Mouse (Mus musculus) forebrain, embryonic 11.5 days (tissue): ENCODE measurements at regions not wholly inside any gene's neighbourhood (a gene's known extent, or its start where the extent isn't known, plus 50 kb on each side); places are given as distances from the start of the nearest gene placed in this dataset.
"Not testable (repeated sequence)": the region's sequence is repeated elsewhere in the genome, so short reads cannot be mapped to it uniquely, and the experiment has no call there.

Experiments used
- ATAC-seq: fragments of 200-750 bp; cut with Nextera tagmentation; replicated peaks from 2 replicates; pipeline ENCODE4 v1.8.0; 2017; ENCODE audit warnings: moderate TSS enrichment; ENCODE audit not compliant: low FRiP score
- DNase-seq: peaks from one replicate; pipeline ENCODE4 v3.0.0-alpha.2; 2017; ENCODE audit warnings: low spot score
- H3K27ac ChIP-seq: fragments of 300-500 bp; sonication (generic); 2 replicates; pipeline ENCODE4 v1.5.1; 2014; ENCODE audit warnings: low read depth, low read length
- H3K27me3 ChIP-seq: fragments of 300-500 bp; sonication (generic); 2 replicates; pipeline ENCODE4 v1.6.1; 2014; ENCODE audit warnings: mild to moderate bottlenecking, low read length, mixed read lengths; ENCODE audit not compliant: control insufficient read depth, insufficient read depth
- H3K36me3 ChIP-seq: fragments of 300-500 bp; sonication (generic); 2 replicates; pipeline ENCODE4 v1.6.1; 2014; ENCODE audit warnings: mild to moderate bottlenecking, low read length, moderate library complexity, mixed read lengths; ENCODE audit not compliant: control insufficient read depth, insufficient read depth
- H3K4me1 ChIP-seq: fragments of 300-500 bp; sonication (generic); replicated peaks from 2 replicates; pipeline ENCODE4 v1.6.1; 2014; ENCODE audit warnings: low read length, mixed read lengths; ENCODE audit not compliant: control insufficient read depth, insufficient read depth
- H3K4me2 ChIP-seq: fragments of 300-500 bp; sonication (generic); 2 replicates; pipeline ENCODE4 v1.6.1; 2014; ENCODE audit warnings: low read depth, mild to moderate bottlenecking, low read length, moderate library complexity, mixed read lengths; ENCODE audit not compliant: severe bottlenecking
- H3K4me3 ChIP-seq: fragments of 300-500 bp; sonication (generic); 2 replicates; pipeline ENCODE4 v1.5.1; 2014; ENCODE audit warnings: low read depth, low read length
- H3K9ac ChIP-seq: fragments of 300-500 bp; sonication (generic); 2 replicates; pipeline ENCODE4 v1.6.1; 2014; ENCODE audit warnings: low read length
- H3K9me3 ChIP-seq: fragments of 300-500 bp; sonication (generic); 2 replicates; pipeline ENCODE4 v1.6.1; 2016; ENCODE audit warnings: low read length, mixed read lengths; ENCODE audit not compliant: control insufficient read depth
- WGBS: fragments of 180-500 bp; shearing (Covaris S2); extraction: QIAGEN DNeasy Blood & Tissue Kit; methylation state at CpG from one replicate; pipeline ENCODE4 v1.1.7; 2014; 5-methylcytosine and 5-hydroxymethylcytosine counted together

- H3K9me3 ChIP-seq: no peaks in the 10 kb centered on the region
- no peak for ATAC-seq
- H3K27me3 ChIP-seq: no peaks in the 10 kb centered on the region
- 31% methylated on average over 4 of the region's 4 CpGs for WGBS
- no peak overlapping the region for H3K4me3 ChIP-seq
- no peak overlapping the region for H3K27ac ChIP-seq
- H3K9ac ChIP-seq: no peak overlapping the region
- H3K4me1 ChIP-seq: peaks cover 2% of the 10 kb centered on the region; the same call in 1 of the 2 replicates
- no peak overlapping the region for H3K4me2 ChIP-seq
- no peaks in the 10 kb centered on the region for H3K36me3 ChIP-seq
- DNase-seq: no peak
Observed at GRCm38 (mm10) chr6:84313797-84314196, 279.9 kb downstream of the Cyp26b1 start.

GRCm38 (mm10) chr6:84310635-84311241, 283.0 kb downstream of the Cyp26b1 start:
- Histone ChIP-seq H3K27ac (no peak overlapping the region), H3K4me3 (no peak overlapping the region), H3K9me3 (no peaks in the 10 kb centered on the region), H3K4me1 (peaks cover 2% of the 10 kb centered on the region; the same call in 1 of the 2 replicates), H3K36me3 (no peaks in the 10 kb centered on the region), H3K4me2 (no peak overlapping the region), H3K9ac (no peak overlapping the region), H3K27me3 (no peaks in the 10 kb centered on the region)
- WGBS: 76% methylated on average over 9 of the region's 9 CpGs
- no peak for DNase-seq
- no peak for ATAC-seq

DNA sequence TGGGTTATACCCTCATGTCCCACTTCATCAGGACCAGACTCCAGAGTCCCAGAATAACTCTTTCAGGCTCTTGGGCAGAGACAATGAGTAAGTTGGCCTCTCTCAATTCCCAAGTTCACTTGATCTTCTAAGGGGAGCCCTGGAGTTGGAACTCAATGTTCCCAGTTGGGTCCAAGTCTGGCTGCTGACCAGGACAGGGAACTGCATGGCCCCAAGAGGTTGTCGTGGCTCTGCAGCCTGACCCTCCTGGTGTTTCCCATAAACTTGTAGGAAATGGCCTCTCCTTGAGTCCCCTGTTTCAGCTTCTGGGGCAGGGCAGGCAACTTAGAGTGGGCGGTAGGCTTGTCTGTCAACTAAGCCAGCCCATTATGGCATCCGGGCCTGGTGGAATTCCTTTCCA, 286.2 kb downstream of the Cyp26b1 start:
- no peaks in the 10 kb centered on the region for H3K4me1 ChIP-seq
- no peak overlapping the region for H3K4me2 ChIP-seq
- no peaks in the 10 kb centered on the region for H3K36me3 ChIP-seq
- ATAC-seq (no peak), DNase-seq (no peak)
- no peaks in the 10 kb centered on the region for H3K27me3 ChIP-seq
- no peak overlapping the region for H3K27ac ChIP-seq
- no peak overlapping the region for H3K9ac ChIP-seq
- WGBS: 90% methylated on average over 3 of the region's 3 CpGs
- no peaks in the 10 kb centered on the region for H3K9me3 ChIP-seq
- no peak overlapping the region for H3K4me3 ChIP-seq

DNA sequence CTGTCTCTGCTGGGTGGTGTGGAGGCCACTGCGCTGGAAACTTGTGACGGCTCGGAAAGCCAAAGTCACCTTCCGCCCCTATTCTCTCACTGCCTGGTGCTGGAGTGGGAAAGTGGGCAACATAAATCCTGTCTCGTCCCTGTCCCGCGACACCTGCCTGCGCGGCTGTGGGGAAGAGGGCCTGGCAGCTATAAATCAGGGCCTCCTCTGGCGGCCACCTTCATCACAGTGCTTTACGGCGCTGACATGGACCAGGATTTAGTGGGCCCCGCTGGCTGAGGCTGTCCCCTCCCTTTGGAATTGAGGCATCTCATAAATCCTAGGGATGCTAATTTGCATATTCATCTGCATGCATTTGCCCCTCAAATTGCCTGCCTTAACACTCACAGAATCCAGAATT, 287.1 kb downstream of the Cyp26b1 start:
- no peaks in the 10 kb centered on the region for H3K36me3 ChIP-seq
- H3K9ac ChIP-seq: no peak overlapping the region
- no peak for DNase-seq
- no peak overlapping the region for H3K4me2 ChIP-seq
- 91% methylated on average over 13 of the region's 13 CpGs for WGBS
- H3K27me3 ChIP-seq: no peaks in the 10 kb centered on the region
- ATAC-seq: no peak
- no peaks in the 10 kb centered on the region for H3K9me3 ChIP-seq
- no peak overlapping the region for H3K4me3 ChIP-seq
- H3K27ac ChIP-seq: no peak overlapping the region
- no peaks in the 10 kb centered on the region for H3K4me1 ChIP-seq

DNA sequence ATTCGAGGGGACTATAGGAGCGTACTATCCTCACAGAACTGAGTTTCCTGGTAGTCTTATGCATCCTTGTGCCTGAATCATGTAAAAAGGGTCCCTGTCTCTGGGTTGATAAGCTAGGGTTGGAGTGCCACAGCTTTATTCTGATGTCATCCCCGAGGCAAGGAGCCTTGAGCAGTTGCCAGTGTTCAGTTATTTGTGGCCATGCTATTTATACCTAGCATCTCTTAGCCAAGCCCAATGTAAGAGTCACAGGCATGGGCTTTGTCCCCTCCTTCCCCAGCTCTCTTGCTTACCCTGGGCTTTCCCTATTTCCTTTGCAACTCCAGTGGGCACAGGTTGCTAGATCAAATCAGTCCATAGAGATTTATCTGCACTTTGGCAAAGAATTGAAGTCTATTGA, 288.6 kb downstream of the Cyp26b1 start:
- WGBS: 88% methylated on average over 3 of the region's 3 CpGs
- Histone ChIP-seq H3K9ac (no peak overlapping the region), H3K36me3 (no peaks in the 10 kb centered on the region), H3K4me1 (no peaks in the 10 kb centered on the region), H3K9me3 (no peaks in the 10 kb centered on the region), H3K27me3 (no peaks in the 10 kb centered on the region), H3K4me2 (no peak overlapping the region), H3K4me3 (no peak overlapping the region), H3K27ac (no peak overlapping the region)
- DNase-seq (no peak), ATAC-seq (no peak)

DNA sequence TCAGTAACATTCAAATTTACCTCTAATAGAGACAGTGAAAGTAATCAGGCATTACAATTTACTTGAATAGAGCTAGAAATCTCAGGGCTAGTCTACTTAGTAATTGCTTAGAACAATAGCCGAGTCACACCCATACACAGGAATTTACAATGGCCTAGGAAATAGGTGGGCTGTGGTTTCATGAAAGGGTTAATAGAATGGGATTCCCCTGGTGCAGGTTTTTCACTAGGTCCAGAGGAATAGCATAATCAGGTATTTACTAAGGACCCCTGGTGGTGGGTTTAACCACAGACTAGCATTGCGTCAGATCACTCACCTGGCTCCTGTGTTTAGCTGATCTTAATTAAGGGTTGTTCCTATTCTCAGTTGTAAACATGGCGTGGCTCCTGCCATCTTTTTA, 290.8 kb downstream of the Cyp26b1 start:
- ATAC-seq, H3K27ac ChIP-seq, H3K4me1 ChIP-seq, H3K36me3 ChIP-seq, H3K27me3 ChIP-seq, H3K9ac ChIP-seq, H3K9me3 ChIP-seq, DNase-seq, H3K4me2 ChIP-seq, H3K4me3 ChIP-seq: not testable (repeated sequence)
- WGBS: 77% methylated on average over 3 of the region's 3 CpGs

- H3K27ac ChIP-seq: no peak overlapping the region
- ATAC-seq: no peak
- no peak for DNase-seq
- no peak overlapping the region for H3K9ac ChIP-seq
- 85% methylated on average over 2 of the region's 2 CpGs for WGBS
- no peaks in the 10 kb centered on the region for H3K27me3 ChIP-seq
- no peaks in the 10 kb centered on the region for H3K36me3 ChIP-seq
- H3K4me2 ChIP-seq: no peak overlapping the region
- no peak overlapping the region for H3K4me3 ChIP-seq
- no peaks in the 10 kb centered on the region for H3K4me1 ChIP-seq
- no peaks in the 10 kb centered on the region for H3K9me3 ChIP-seq
Observed at GRCm38 (mm10) chr6:84299936-84300335, 291.5 kb downstream of the Dysf start.

- no peaks in the 10 kb centered on the region for H3K27me3 ChIP-seq
- ATAC-seq (no peak), DNase-seq (no peak)
- no peak overlapping the region for H3K9ac ChIP-seq
- no peaks in the 10 kb centered on the region for H3K36me3 ChIP-seq
- H3K4me3 ChIP-seq: no peak overlapping the region
- H3K4me1 ChIP-seq: no peaks in the 10 kb centered on the region
- H3K4me2 ChIP-seq: no peak overlapping the region
- H3K27ac ChIP-seq: no peak overlapping the region
- H3K9me3 ChIP-seq: no peaks in the 10 kb centered on the region
Observed at GRCm38 (mm10) chr6:84299146-84299545, 290.8 kb downstream of the Dysf start.

DNA sequence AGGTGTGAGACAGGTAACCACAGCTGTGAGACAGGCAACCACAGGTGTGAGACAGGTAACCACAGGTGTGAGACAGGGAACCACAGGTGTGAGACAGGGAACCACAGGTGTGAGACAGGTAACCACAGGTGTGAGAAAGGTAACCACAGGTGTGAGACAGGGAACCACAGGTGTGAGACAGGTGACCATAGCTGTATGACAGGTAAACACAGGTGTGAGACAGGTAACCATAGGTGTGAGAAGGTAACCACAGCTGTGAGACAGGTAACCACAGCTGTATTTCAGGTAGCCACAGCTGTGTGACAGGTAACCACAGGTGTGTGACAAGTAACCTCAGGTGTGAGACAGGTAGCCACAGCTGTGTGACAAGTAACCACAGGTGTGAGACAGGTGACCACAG, 265.5 kb downstream of the Dysf start:
- ATAC-seq, H3K36me3 ChIP-seq, H3K27ac ChIP-seq, H3K4me2 ChIP-seq, H3K4me1 ChIP-seq, H3K4me3 ChIP-seq, H3K9me3 ChIP-seq, H3K27me3 ChIP-seq, H3K9ac ChIP-seq: not testable (repeated sequence)
- peak; percentile 31 for DNase-seq
